Mouse (Mus musculus) kidney, adult 9 months (tissue): ENCODE data around the gene Neurl4.

Source experiments
- DNase-seq: peaks from one replicate; pipeline ENCODE4 v3.0.0; 2022

Neurl4 gene

GRCm38 (mm10) chr11:69961841-69962240, 61.0 kb downstream of the Neurl4 start:
- DNase-seq, result no peak
